Mouse (Mus musculus) cortical plate, adult 2 months (tissue): ENCODE results near the gene Wrap53. TPM values are rescaled to one million over a fixed set of nuclear protein-coding genes. Genes with fewer than 3 reads are reported as not detected.

Source experiments
- H3K27ac ChIP-seq: fragments of 200-500 bp; 2 replicates; pipeline ENCODE4 v1.5.1; 2012; ENCODE audit warnings: low read length, control low read depth, inconsistent platforms; ENCODE audit not compliant: insufficient read depth
- H3K4me1 ChIP-seq: fragments of 200-500 bp; 2 replicates; pipeline ENCODE4 v1.6.1; 2011; ENCODE audit warnings: low read length; ENCODE audit not compliant: control insufficient read depth, insufficient read depth
- H3K4me3 ChIP-seq: fragments of 200-500 bp; 2 replicates; pipeline ENCODE4 v1.5.1; 2011; ENCODE audit warnings: mild to moderate bottlenecking, low read length, control low read depth; ENCODE audit not compliant: insufficient read depth
- CTCF ChIP-seq: fragments of 200-500 bp; IDR thresholded peaks from 2 replicates; pipeline ENCODE4 v1.5.1; 2011; ENCODE audit warnings: mild to moderate bottlenecking, control low read depth, low read length; ENCODE audit not compliant: insufficient read depth; ENCODE audit errors: extremely low read depth
- POLR2A ChIP-seq: fragments of 200-500 bp; IDR thresholded peaks from 2 replicates; pipeline ENCODE4 v1.6.1; 2011; ENCODE audit warnings: mild to moderate bottlenecking, low read length, control low read depth; ENCODE audit not compliant: insufficient read depth; ENCODE audit errors: extremely low read depth
- polyA plus RNA-seq: library from polyadenylated mRNA; depleted of rRNA; stranded (reverse); fragments of >200 nt; gene quantifications from 2 replicates; pipeline ENCODE4 v1.2.3, GENCODE M21; 2012; rRNA removed

Wrap53 gene
- polyA plus RNA-seq, 1 experiment: 14.3 TPM

- H3K4me3 ChIP-seq: no peak overlapping the region
- TF ChIP-seq POLR2A (no peak), CTCF (no peak)
Measured at GRCm38 (mm10) chr11:69523651-69524050, 56.4 kb downstream of the Wrap53 start.

GRCm38 (mm10) chr11:69521526-69522149, 58.4 kb downstream of the Wrap53 start:
- TF ChIP-seq POLR2A: no peak
- TF ChIP-seq CTCF: no peak
- Histone ChIP-seq H3K27ac (no peak overlapping the region), H3K4me1 (0 out of 2 replicates have a peak, but pooled peaks cover 2% of the 10 kb centered on the region), H3K4me3 (no peak overlapping the region)

More at GRCm38 (mm10) chr11:69523651-69524050, 56.4 kb downstream of the Wrap53 start:
- Histone ChIP-seq H3K4me1 (0 out of 2 replicates have a peak, but pooled peaks cover 4% of the 10 kb centered on the region), H3K27ac (no peak overlapping the region)

- no peak overlapping the region for H3K4me3 ChIP-seq
- H3K4me1 ChIP-seq: 0 out of 2 replicates have a peak, but pooled peaks cover 2% of the 10 kb centered on the region
- H3K27ac ChIP-seq: no peak overlapping the region
- TF ChIP-seq CTCF (no peak), POLR2A (no peak)
Measured at GRCm38 (mm10) chr11:69519976-69520375, 60.1 kb downstream of the Wrap53 start.

GRCm38 (mm10) chr11:69516661-69517060, 63.4 kb downstream of the Wrap53 start:
- Histone ChIP-seq H3K4me3 (no peak overlapping the region), H3K4me1 (0 out of 2 replicates have a peak, but pooled peaks cover 2% of the 10 kb centered on the region), H3K27ac (no peak overlapping the region)
- TF ChIP-seq CTCF (no peak), POLR2A (no peak)

GRCm38 (mm10) chr11:69516151-69516640, 63.9 kb downstream of the Wrap53 start:
- no peaks in the 10 kb centered on the region for H3K4me1 ChIP-seq
- TF ChIP-seq CTCF (no peak), POLR2A (no peak)
- no peak overlapping the region for H3K4me3 ChIP-seq
- no peak overlapping the region for H3K27ac ChIP-seq

GRCm38 (mm10) chr11:69513840-69514239, 66.2 kb downstream of the Wrap53 start:
- Histone ChIP-seq H3K4me1 (no peaks in the 10 kb centered on the region), H3K4me3 (no peak overlapping the region), H3K27ac (no peak overlapping the region)
- TF ChIP-seq POLR2A: no peak
- TF ChIP-seq CTCF: peak; percentile 97

Other genes with a start within 250 kb of the Wrap53 start
- 142 and 144 TPM in 2 replicates for gene Rnf227, start 239.8 kb downstream of the Wrap53 start, polyA plus RNA-seq
- 242 and 274 TPM in 2 replicates for gene Chd3, start 210.8 kb downstream of the Wrap53 start, polyA plus RNA-seq
- 215 and 222 TPM in 2 replicates for gene Naa38, start 184.8 kb downstream of the Wrap53 start, polyA plus RNA-seq
- gene Cyb5d1, start 184.6 kb downstream of the Wrap53 start, polyA plus RNA-seq: 34.3 and 35.6 TPM in 2 replicates
- gene Tmem88, start 182.0 kb downstream of the Wrap53 start, polyA plus RNA-seq: 6.5 and 6.8 TPM in 2 replicates
- gene Kdm6b, start 166.6 kb downstream of the Wrap53 start, polyA plus RNA-seq: 5.0 and 5.3 TPM in 2 replicates
- gene Dnah2, start 31.1 kb downstream of the Wrap53 start, polyA plus RNA-seq: 1.6 and 2.1 TPM in 2 replicates
- gene Efnb3, start 20.1 kb downstream of the Wrap53 start, polyA plus RNA-seq: 68.2 and 77.1 TPM in 2 replicates
- gene Trp53, start 104 bp upstream of the Wrap53 start, polyA plus RNA-seq: 33.9 and 35.1 TPM in 2 replicates
- gene Atp1b2, start 25.7 kb upstream of the Wrap53 start, polyA plus RNA-seq: 362 and 374 TPM in 2 replicates
- 0.06 and 0.08 TPM in 2 replicates for gene Shbg, start 37.6 kb upstream of the Wrap53 start, polyA plus RNA-seq
- 18.1 and 21.1 TPM in 2 replicates for gene Sat2, start 41.8 kb upstream of the Wrap53 start, polyA plus RNA-seq
- 132 and 158 TPM in 2 replicates for gene Fxr2, start 52.7 kb upstream of the Wrap53 start, polyA plus RNA-seq
- gene Sox15, start 75.1 kb upstream of the Wrap53 start, polyA plus RNA-seq: 0.25 and 0.28 TPM in 2 replicates
- gene Mpdu1, start 82.4 kb upstream of the Wrap53 start, polyA plus RNA-seq: 89.7 and 92.8 TPM in 2 replicates
- gene Cd68, start 85.9 kb upstream of the Wrap53 start, polyA plus RNA-seq: 11.3 and 13.1 TPM in 2 replicates
- 323 and 335 TPM in 2 replicates for gene Eif4a1, start 92.2 kb upstream of the Wrap53 start, polyA plus RNA-seq
- 120 and 133 TPM in 2 replicates for gene Senp3, start 101.8 kb upstream of the Wrap53 start, polyA plus RNA-seq
- gene Tnfsf13, start 105.5 kb upstream of the Wrap53 start, polyA plus RNA-seq: 6.1 and 7.5 TPM in 2 replicates
- gene Tnfsf12, start 115.6 kb upstream of the Wrap53 start, polyA plus RNA-seq: 19.8 and 22.5 TPM in 2 replicates
- gene Tnfsfm13, start 115.8 kb upstream of the Wrap53 start, polyA plus RNA-seq: 3.8 and 4.3 TPM in 2 replicates
- 21.7 and 23.2 TPM in 2 replicates for gene Polr2a, start 178.4 kb upstream of the Wrap53 start, polyA plus RNA-seq
- 0.06 TPM in 1 of 2 replicates, not detected in the other for gene Slc35g3, start 181.7 kb upstream of the Wrap53 start, polyA plus RNA-seq
- 56.7 and 58.2 TPM in 2 replicates for gene Zbtb4, start 185.7 kb upstream of the Wrap53 start, polyA plus RNA-seq
- 1.4 and 2.1 TPM in 2 replicates for gene Chrnb1, start 215.7 kb upstream of the Wrap53 start, polyA plus RNA-seq
- 17.3 and 17.6 TPM in 2 replicates for gene Fgf11, start 221.6 kb upstream of the Wrap53 start, polyA plus RNA-seq
- gene Tmem102, start 225.4 kb upstream of the Wrap53 start, polyA plus RNA-seq: 0.06 TPM in 1 of 2 replicates, not detected in the other
- gene Gm39566, start 235.0 kb upstream of the Wrap53 start, polyA plus RNA-seq: not detected in 2 replicates
- gene Spem2, start 238.2 kb upstream of the Wrap53 start, polyA plus RNA-seq: not detected in 2 replicates
- 0.10 and 0.15 TPM in 2 replicates for gene Spem1, start 241.9 kb upstream of the Wrap53 start, polyA plus RNA-seq